Mouse (Mus musculus) liver, embryonic 14.5 days (tissue): ENCODE results near the gene Disc1.

ENCODE experiments used
- CTCF ChIP-seq: IDR thresholded peaks from 2 replicates; pipeline ENCODE4 v1.5.1; 2016; ENCODE audit warnings: antibody characterized with exemption, low read depth, control low read depth
- EP300 ChIP-seq: IDR thresholded peaks from 2 replicates; pipeline ENCODE4 v1.6.1; 2016; ENCODE audit warnings: antibody characterized with exemption, low read depth

GRCm38 (mm10) chr8:125028841-125029240, 25.2 kb upstream of the Disc1 start:
- no peak for TF ChIP-seq CTCF
- TF ChIP-seq EP300, result no peak
